Mouse (Mus musculus) C2C12 (cell line): ENCODE results near the gene Dapk1.

ENCODE experiments used
- CEBPB ChIP-seq: IDR thresholded peaks from one replicate; pipeline ENCODE4 v1.6.1; 2011; ENCODE audit warnings: low read depth, mild to moderate bottlenecking, control low read depth, moderate library complexity
- CTCF ChIP-seq: IDR thresholded peaks from one replicate; pipeline ENCODE4 v1.5.1; 2011; ENCODE audit not compliant: control insufficient read depth, insufficient read depth, insufficient read length
- FOSL1 ChIP-seq: IDR thresholded peaks from one replicate; pipeline ENCODE4 v1.8.0; 2011; ENCODE audit warnings: mild to moderate bottlenecking, low read length; ENCODE audit not compliant: poor library complexity, insufficient read depth, severe bottlenecking
- MAX ChIP-seq: IDR thresholded peaks from one replicate; pipeline ENCODE4 v1.6.1; 2011; ENCODE audit warnings: mild to moderate bottlenecking, control low read depth
- MYOD1 ChIP-seq: IDR thresholded peaks from one replicate; pipeline ENCODE4 v1.6.1; 2011; ENCODE audit warnings: low read depth; ENCODE audit not compliant: control insufficient read depth, insufficient read length
- MYOG ChIP-seq: IDR thresholded peaks from one replicate; pipeline ENCODE4 v1.6.1; 2011; ENCODE audit not compliant: control insufficient read depth, insufficient read length; ENCODE audit errors: extremely low read depth
- USF1 ChIP-seq: IDR thresholded peaks from one replicate; pipeline ENCODE4 v1.6.1; 2011; ENCODE audit warnings: low read depth, mild to moderate bottlenecking, control low read depth, moderate library complexity

- no peak for TF ChIP-seq CTCF
- no peak for TF ChIP-seq CEBPB
- TF ChIP-seq USF1, result no peak
- TF ChIP-seq MAX, result no peak
- no peak for TF ChIP-seq MYOG
- no peak for TF ChIP-seq FOSL1
- no peak for TF ChIP-seq MYOD1
Observed at GRCm38 (mm10) chr13:60696323-60696722, 94.6 kb downstream of the Dapk1 start.
